Mouse (Mus musculus) embryonic fibroblast, embryonic 13.5 days (primary cell): ENCODE results near the gene Srm.

Source experiments
- CTCF ChIP-seq: IDR thresholded peaks from 2 replicates; pipeline ENCODE4 v1.5.1; 2011; ENCODE audit warnings: mild to moderate bottlenecking, control low read depth, low read length, moderate library complexity, borderline replicate concordance; ENCODE audit not compliant: insufficient read depth
- POLR2A ChIP-seq: IDR thresholded peaks from 2 replicates; pipeline ENCODE4 v1.6.1; 2011; ENCODE audit warnings: low read depth, mild to moderate bottlenecking, control low read depth, low read length, moderate library complexity

GRCm38 (mm10) chr4:148609805-148610204 lies 18.5 kb downstream of the Srm start:
- TF ChIP-seq POLR2A (no peak), CTCF (no peak)
